Mouse (Mus musculus) forebrain, embryonic 14.5 days (tissue): Measurements from ENCODE around the gene Aldh3a1. TPM values are rescaled to one million over a fixed set of nuclear protein-coding genes. Genes with fewer than 3 reads are reported as not detected.

Source experiments
- ATAC-seq: fragments of 200-750 bp; cut with Nextera tagmentation; 2 replicates; pipeline ENCODE4 v1.8.0; 2017; ENCODE audit warnings: mild to moderate bottlenecking, moderate library complexity
- DNase-seq: peaks from one replicate; pipeline ENCODE4 v3.0.0-alpha.2; 2015; ENCODE audit warnings: low spot score
- H3K27ac ChIP-seq: fragments of 300-500 bp; sonication (generic); 2 replicates; pipeline ENCODE4 v1.5.1; 2014; ENCODE audit warnings: low read depth, mild to moderate bottlenecking, control low read depth, low read length, moderate library complexity
- H3K27me3 ChIP-seq: fragments of 300-500 bp; sonication (generic); replicated peaks from 2 replicates; pipeline ENCODE4 v1.6.1; 2014; ENCODE audit warnings: low read length, control low read depth, mixed read lengths; ENCODE audit not compliant: control insufficient read depth, insufficient read depth
- H3K36me3 ChIP-seq: fragments of 300-500 bp; sonication (generic); 2 replicates; pipeline ENCODE4 v1.6.1; 2014; ENCODE audit warnings: low read length, control low read depth; ENCODE audit not compliant: control insufficient read depth, insufficient read depth
- H3K4me1 ChIP-seq: fragments of 300-500 bp; sonication (generic); 2 replicates; pipeline ENCODE4 v1.6.1; 2014; ENCODE audit warnings: antibody characterized with exemption, low read length, control low read depth; ENCODE audit not compliant: control insufficient read depth, insufficient read depth
- H3K4me2 ChIP-seq: fragments of 300-500 bp; sonication (generic); 2 replicates; pipeline ENCODE4 v1.6.1; 2014; ENCODE audit warnings: mild to moderate bottlenecking, control low read depth, low read length
- H3K4me3 ChIP-seq: fragments of 300-500 bp; sonication (generic); 2 replicates; pipeline ENCODE4 v1.5.1; 2014; ENCODE audit warnings: low read depth, low read length, control low read depth
- H3K9ac ChIP-seq: fragments of 300-500 bp; sonication (generic); 2 replicates; pipeline ENCODE4 v1.6.1; 2014; ENCODE audit warnings: mild to moderate bottlenecking, low read length, control low read depth, moderate library complexity
- H3K9me3 ChIP-seq: fragments of 300-500 bp; sonication (generic); replicated peaks from 2 replicates; pipeline ENCODE4 v1.6.1; 2016; ENCODE audit warnings: low read length, control low read depth, mixed read lengths; ENCODE audit not compliant: control insufficient read depth
- WGBS: fragments of 180-500 bp; shearing (Covaris S2); extraction: QIAGEN DNeasy Blood & Tissue Kit; methylation state at CpG from one replicate; pipeline ENCODE4 v1.1.7; 2014; 5-methylcytosine and 5-hydroxymethylcytosine counted together
- polyA plus RNA-seq: library from polyadenylated mRNA; unstranded; fragments of >200 nt; fragmentation: Nextera tagmentation; extraction: Ambion mirVana; gene quantifications from 2 replicates; pipeline ENCODE4 v1.2.1, GENCODE M21; 2014

The Aldh3a1 gene
- polyA plus RNA-seq, 1 experiment from 2014 or later, result not detected

- Histone ChIP-seq H3K27me3 (no peaks in the 10 kb centered on the region), H3K4me2 (no peak overlapping the region), H3K4me1 (no peaks in the 10 kb centered on the region), H3K27ac (no peak overlapping the region), H3K4me3 (no peak overlapping the region), H3K9me3 (no peaks in the 10 kb centered on the region), H3K9ac (no peak overlapping the region), H3K36me3 (no peaks in the 10 kb centered on the region)
- ATAC-seq, result no peak
- WGBS, result 79% methylated on average over 6 of the region's 6 CpGs
- DNase-seq, result no peak
These were observed 17.0 kb downstream of the Aldh3a1 start for GRCm38 (mm10) chr11:61224234-61224744.

GRCm38 (mm10) chr11:61224907-61225306 lies 17.6 kb downstream of the Aldh3a1 start:
- no peaks in the 10 kb centered on the region for H3K9me3 ChIP-seq
- ATAC-seq, result no peak
- H3K4me2 ChIP-seq, result no peak overlapping the region
- no peak overlapping the region for H3K4me3 ChIP-seq
- no peaks in the 10 kb centered on the region for H3K27me3 ChIP-seq
- 87% methylated on average over 10 of the region's 10 CpGs for WGBS
- no peaks in the 10 kb centered on the region for H3K36me3 ChIP-seq
- DNase-seq, result no peak
- H3K9ac ChIP-seq, result no peak overlapping the region
- H3K27ac ChIP-seq, result no peak overlapping the region
- no peaks in the 10 kb centered on the region for H3K4me1 ChIP-seq

GRCm38 (mm10) chr11:61225511-61225910 lies 18.2 kb downstream of the Aldh3a1 start:
- Histone ChIP-seq H3K4me1 (no peaks in the 10 kb centered on the region), H3K9me3 (no peaks in the 10 kb centered on the region), H3K27ac (peak overlapping the region; percentile 48; the same call in 1 of the 2 replicates), H3K4me2 (no peak overlapping the region), H3K27me3 (no peaks in the 10 kb centered on the region), H3K9ac (no peak overlapping the region), H3K36me3 (no peaks in the 10 kb centered on the region), H3K4me3 (no peak overlapping the region)
- 75% methylated on average over 4 of the region's 4 CpGs for WGBS
- ATAC-seq (no peak), DNase-seq (no peak)

- no peaks in the 10 kb centered on the region for H3K9me3 ChIP-seq
- no peaks in the 10 kb centered on the region for H3K27me3 ChIP-seq
- no peaks in the 10 kb centered on the region for H3K36me3 ChIP-seq
- ATAC-seq (peak; percentile 34; the same call in 1 of the 2 replicates), DNase-seq (peak; percentile 57)
- no peaks in the 10 kb centered on the region for H3K4me1 ChIP-seq
- H3K4me3 ChIP-seq, result no peak overlapping the region
- H3K9ac ChIP-seq, result no peak overlapping the region
- H3K27ac ChIP-seq, result peak overlapping the region; percentile 48; the same call in 1 of the 2 replicates
- 76% methylated on average over 6 of the region's 6 CpGs for WGBS
- H3K4me2 ChIP-seq, result no peak overlapping the region
These were observed 18.6 kb downstream of the Aldh3a1 start for GRCm38 (mm10) chr11:61225941-61226412.

- no peak overlapping the region for H3K4me2 ChIP-seq
- ATAC-seq, result no peak
- WGBS, result 83% methylated on average over 8 of the region's 8 CpGs
- DNase-seq, result no peak
- H3K9me3 ChIP-seq, result no peaks in the 10 kb centered on the region
- H3K4me3 ChIP-seq, result no peak overlapping the region
- H3K27ac ChIP-seq, result no peak overlapping the region
- no peaks in the 10 kb centered on the region for H3K4me1 ChIP-seq
- no peaks in the 10 kb centered on the region for H3K27me3 ChIP-seq
- H3K36me3 ChIP-seq, result no peaks in the 10 kb centered on the region
- no peak overlapping the region for H3K9ac ChIP-seq
These were observed 20.5 kb downstream of the Aldh3a1 start for GRCm38 (mm10) chr11:61227816-61228215.

GRCm38 (mm10) chr11:61228406-61228805 lies 21.1 kb downstream of the Aldh3a1 start:
- Histone ChIP-seq H3K4me1 (no peaks in the 10 kb centered on the region), H3K36me3 (no peaks in the 10 kb centered on the region), H3K27ac (no peak overlapping the region), H3K9me3 (no peaks in the 10 kb centered on the region), H3K27me3 (no peaks in the 10 kb centered on the region), H3K9ac (no peak overlapping the region), H3K4me3 (no peak overlapping the region), H3K4me2 (no peak overlapping the region)
- ATAC-seq (no peak), DNase-seq (no peak)
- WGBS, result 75% methylated on average over 3 of the region's 3 CpGs

GRCm38 (mm10) chr11:61231329-61231728 lies 24.0 kb downstream of the Aldh3a1 start:
- Histone ChIP-seq H3K27me3 (no peaks in the 10 kb centered on the region), H3K9ac (no peak overlapping the region), H3K4me1 (no peaks in the 10 kb centered on the region), H3K4me3 (no peak overlapping the region), H3K9me3 (no peaks in the 10 kb centered on the region), H3K27ac (no peak overlapping the region), H3K36me3 (no peaks in the 10 kb centered on the region), H3K4me2 (peak overlapping the region; percentile 2; the same call in 1 of the 2 replicates)
- WGBS, result 10% methylated on average over 9 of the region's 9 CpGs
- peak; percentile 65 for ATAC-seq
- peak; percentile 85 for DNase-seq

GRCm38 (mm10) chr11:61234174-61234573 lies 26.8 kb downstream of the Aldh3a1 start:
- no peaks in the 10 kb centered on the region for H3K9me3 ChIP-seq
- no peak overlapping the region for H3K27ac ChIP-seq
- H3K27me3 ChIP-seq, result no peaks in the 10 kb centered on the region
- H3K4me3 ChIP-seq, result no peak overlapping the region
- ATAC-seq (no peak), DNase-seq (no peak)
- WGBS, result 76% methylated on average over 5 of the region's 5 CpGs
- no peaks in the 10 kb centered on the region for H3K36me3 ChIP-seq
- H3K4me1 ChIP-seq, result no peaks in the 10 kb centered on the region
- no peak overlapping the region for H3K9ac ChIP-seq
- no peak overlapping the region for H3K4me2 ChIP-seq

GRCm38 (mm10) chr11:61236015-61236414 lies 28.7 kb downstream of the Aldh3a1 start:
- Histone ChIP-seq H3K9me3 (no peaks in the 10 kb centered on the region), H3K4me3 (no peak overlapping the region), H3K9ac (no peak overlapping the region), H3K36me3 (no peaks in the 10 kb centered on the region), H3K27me3 (no peaks in the 10 kb centered on the region), H3K4me2 (no peak overlapping the region), H3K4me1 (no peaks in the 10 kb centered on the region), H3K27ac (no peak overlapping the region)
- DNase-seq (no peak), ATAC-seq (no peak)
- 91% methylated on average over 3 of the region's 3 CpGs for WGBS
